Mouse (Mus musculus) megakaryocyte, embryonic 14.5 days (primary cell): ENCODE data around the gene Slc20a1. TPM values are rescaled to one million over a fixed set of nuclear protein-coding genes. Genes with fewer than 3 reads are reported as not detected.

Experiments used
- H3K27me3 ChIP-seq: replicated peaks from 2 replicates; pipeline ENCODE3; 2012; ENCODE audit warnings: inconsistent platforms
- H3K36me3 ChIP-seq: replicated peaks from 2 replicates; pipeline ENCODE3; 2012; ENCODE audit warnings: low read length, inconsistent platforms, mixed read lengths
- H3K4me1 ChIP-seq: 2 replicates; pipeline ENCODE4 v1.6.1; 2012; ENCODE audit warnings: inconsistent platforms
- H3K4me3 ChIP-seq: replicated peaks from 2 replicates; pipeline ENCODE3; 2012; ENCODE audit warnings: moderate library complexity, mild to moderate bottlenecking, inconsistent platforms
- H3K9me3 ChIP-seq: 2 replicates; pipeline ENCODE4 v1.6.1; 2012; ENCODE audit warnings: inconsistent platforms
- FLI1 ChIP-seq: IDR thresholded peaks from 2 replicates; pipeline ENCODE4 v1.6.1; 2012; ENCODE audit warnings: low read length, inconsistent platforms, mixed read lengths
- GATA1 ChIP-seq: IDR thresholded peaks from 3 replicates; pipeline ENCODE4 v1.6.1; 2012; ENCODE audit warnings: mixed read lengths, low read length, inconsistent platforms, borderline replicate concordance
- polyA plus RNA-seq: library from polyadenylated mRNA; stranded (reverse); fragments of >175 nt; gene quantifications from 2 replicates; pipeline ENCODE4 v1.2.3, GENCODE M21; 2012; ENCODE audit warnings: low replicate concordance; ENCODE audit not compliant: insufficient read depth

Slc20a1 gene
- polyA plus RNA-seq, 1 experiment = 76.5 TPM

GRCm38 (mm10) chr2:129210089-129210749 is 11.7 kb downstream of the Slc20a1 start:
- Histone ChIP-seq H3K27me3 (no peaks in the 10 kb centered on the region), H3K4me3 (no peak overlapping the region), H3K4me1 (peaks cover 90% of the 10 kb centered on the region), H3K9me3 (no peaks in the 10 kb centered on the region), H3K36me3 (peaks cover 94% of the 10 kb centered on the region)
- TF ChIP-seq GATA1 (no peak), FLI1 (no peak)

- Histone ChIP-seq H3K4me3 (no peak overlapping the region), H3K27me3 (no peaks in the 10 kb centered on the region), H3K36me3 (peaks cover 92% of the 10 kb centered on the region), H3K4me1 (peaks cover 88% of the 10 kb centered on the region), H3K9me3 (no peaks in the 10 kb centered on the region)
- TF ChIP-seq FLI1 = no peak
- no peak for TF ChIP-seq GATA1
Observed at GRCm38 (mm10) chr2:129211255-129211654, 12.7 kb downstream of the Slc20a1 start.

DNA sequence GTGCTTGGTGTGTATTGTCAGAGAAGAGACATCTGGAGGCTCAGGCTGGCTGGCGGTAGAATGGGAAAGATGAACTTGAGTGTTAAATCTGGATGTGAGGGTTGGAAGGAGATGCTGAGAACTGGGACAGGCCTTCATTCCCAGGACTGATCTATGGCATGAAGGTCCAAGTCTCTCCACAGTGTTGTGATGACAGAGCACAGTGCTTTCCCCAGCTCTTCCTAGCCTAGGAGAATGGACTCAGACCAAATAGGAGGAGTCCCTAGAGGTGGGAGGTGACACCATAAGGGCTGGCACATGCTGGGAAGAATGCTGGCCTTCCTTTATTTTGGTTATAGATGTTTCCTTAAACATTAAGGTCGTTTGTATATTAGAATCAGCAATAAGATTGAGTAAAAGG is 13.4 kb downstream of the Slc20a1 start:
- peaks cover 88% of the 10 kb centered on the region for H3K4me1 ChIP-seq
- H3K4me3 ChIP-seq = no peak overlapping the region
- H3K36me3 ChIP-seq = peaks cover 90% of the 10 kb centered on the region

GRCm38 (mm10) chr2:129212566-129212965 is 14.0 kb downstream of the Slc20a1 start:
- Histone ChIP-seq H3K27me3 (no peaks in the 10 kb centered on the region), H3K9me3 (no peaks in the 10 kb centered on the region), H3K4me3 (no peak overlapping the region), H3K4me1 (peaks cover 88% of the 10 kb centered on the region), H3K36me3 (peaks cover 84% of the 10 kb centered on the region)
- no peak for TF ChIP-seq GATA1

More for the DNA sequence above, 13.4 kb downstream of the Slc20a1 start:
- no peaks in the 10 kb centered on the region for H3K9me3 ChIP-seq
- no peaks in the 10 kb centered on the region for H3K27me3 ChIP-seq
- TF ChIP-seq FLI1 = no peak
- TF ChIP-seq GATA1 = no peak

- TF ChIP-seq GATA1 = no peak
- no peak for TF ChIP-seq FLI1
- H3K4me1 ChIP-seq = peaks cover 84% of the 10 kb centered on the region
Observed at GRCm38 (mm10) chr2:129214774-129215173, 16.2 kb downstream of the Slc20a1 start.

DNA sequence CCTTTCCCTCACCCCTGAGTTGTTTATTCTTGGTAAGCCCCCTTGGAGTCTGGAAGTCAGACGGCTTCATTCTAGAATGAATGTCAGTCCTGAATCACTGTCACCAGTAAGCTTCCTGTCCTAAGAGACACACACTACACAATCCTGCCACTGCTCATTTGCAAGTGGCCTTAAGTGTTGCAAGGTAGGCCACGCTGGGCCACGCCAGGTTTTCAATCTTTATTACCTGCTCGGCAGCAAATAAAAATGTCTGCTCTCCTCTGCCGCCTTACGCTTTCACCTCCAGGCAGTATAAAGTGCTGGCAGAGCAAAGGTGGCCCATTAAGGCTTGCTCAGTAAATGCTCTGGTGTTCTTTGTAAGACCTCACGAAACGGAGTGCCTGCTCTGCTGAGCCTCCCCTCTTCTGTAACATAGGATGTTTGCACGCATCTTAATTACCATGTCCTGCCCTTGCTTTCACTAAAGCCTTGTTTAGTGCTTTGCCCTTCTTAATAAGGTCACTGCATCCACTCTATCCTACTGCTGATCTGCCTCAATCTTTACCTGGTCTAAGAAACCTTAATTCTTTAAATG is 19.1 kb downstream of the Slc20a1 start:
- no peaks in the 10 kb centered on the region for H3K9me3 ChIP-seq
- H3K36me3 ChIP-seq = peaks cover 33% of the 10 kb centered on the region
- no peaks in the 10 kb centered on the region for H3K27me3 ChIP-seq
- peaks cover 68% of the 10 kb centered on the region for H3K4me1 ChIP-seq
- TF ChIP-seq FLI1 (no peak), GATA1 (no peak)
- no peak overlapping the region for H3K4me3 ChIP-seq

More at GRCm38 (mm10) chr2:129214774-129215173, 16.2 kb downstream of the Slc20a1 start:
- Histone ChIP-seq H3K4me3 (no peak overlapping the region), H3K9me3 (no peaks in the 10 kb centered on the region), H3K36me3 (peaks cover 62% of the 10 kb centered on the region), H3K27me3 (no peaks in the 10 kb centered on the region)

GRCm38 (mm10) chr2:129218537-129219105 is 20.1 kb downstream of the Slc20a1 start:
- peaks cover 58% of the 10 kb centered on the region for H3K4me1 ChIP-seq
- no peaks in the 10 kb centered on the region for H3K27me3 ChIP-seq
- peaks cover 24% of the 10 kb centered on the region for H3K36me3 ChIP-seq
- H3K4me3 ChIP-seq = no peak overlapping the region
- TF ChIP-seq GATA1 (no peak), FLI1 (no peak)
- H3K9me3 ChIP-seq = no peaks in the 10 kb centered on the region

DNA sequence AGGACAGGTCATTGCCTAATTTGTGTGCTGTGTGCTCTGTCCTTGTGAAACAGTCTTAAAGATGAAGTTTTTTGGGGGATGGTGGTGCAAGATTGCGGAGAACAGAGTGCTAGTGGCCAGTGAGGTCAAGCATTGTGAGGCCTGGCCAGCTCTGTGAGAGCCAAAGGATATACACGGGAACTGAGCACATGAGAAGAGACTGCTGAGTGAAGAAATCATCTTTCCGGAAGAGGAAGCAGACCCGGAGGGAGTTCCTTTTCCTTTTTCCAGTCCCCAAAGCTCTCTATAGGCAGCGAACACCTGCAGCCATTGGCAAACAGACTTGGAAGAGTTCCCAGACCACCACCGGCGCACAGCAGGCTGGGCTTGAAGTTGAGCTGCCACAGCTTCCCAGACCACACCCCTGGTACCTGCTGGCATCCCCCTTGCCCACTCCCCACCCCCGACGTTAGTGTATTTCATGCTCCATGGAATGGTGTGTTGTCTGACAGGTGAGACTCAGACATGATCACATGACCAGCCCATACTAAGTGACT is 22.6 kb downstream of the Slc20a1 start:
- no peak overlapping the region for H3K4me3 ChIP-seq
- H3K4me1 ChIP-seq = peaks cover 56% of the 10 kb centered on the region
- TF ChIP-seq FLI1 = no peak
- TF ChIP-seq GATA1 = no peak
- peaks cover 6% of the 10 kb centered on the region for H3K36me3 ChIP-seq
- H3K27me3 ChIP-seq = no peaks in the 10 kb centered on the region
- H3K9me3 ChIP-seq = no peaks in the 10 kb centered on the region

DNA sequence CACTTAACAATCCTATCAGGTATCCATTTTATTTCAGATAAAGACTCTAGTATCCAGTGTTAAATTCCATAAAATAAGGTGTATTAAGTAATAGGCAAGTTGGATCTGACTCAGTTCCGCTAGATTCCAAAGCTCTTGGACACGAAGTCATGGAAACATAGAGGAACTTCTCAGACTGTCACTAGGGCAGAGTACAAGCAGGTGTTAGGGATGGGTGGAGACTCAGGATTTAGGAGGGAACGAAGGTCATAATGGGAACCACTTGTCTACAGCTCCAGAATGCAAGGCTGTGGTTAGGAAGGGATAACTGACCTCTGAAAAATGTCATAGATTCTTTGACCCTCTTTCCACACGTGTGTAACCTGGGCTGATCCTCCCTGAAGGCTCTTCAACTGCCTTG is 25.6 kb downstream of the Slc20a1 start:
- Histone ChIP-seq H3K27me3 (no peaks in the 10 kb centered on the region), H3K4me3 (no peak overlapping the region), H3K36me3 (no peaks in the 10 kb centered on the region), H3K4me1 (peaks cover 60% of the 10 kb centered on the region), H3K9me3 (no peaks in the 10 kb centered on the region)
- no peak for TF ChIP-seq FLI1
- no peak for TF ChIP-seq GATA1

GRCm38 (mm10) chr2:129225251-129225819 is 26.8 kb downstream of the Slc20a1 start:
- no peaks in the 10 kb centered on the region for H3K9me3 ChIP-seq
- H3K27me3 ChIP-seq = no peaks in the 10 kb centered on the region
- no peaks in the 10 kb centered on the region for H3K36me3 ChIP-seq
- H3K4me3 ChIP-seq = peak overlapping the region; percentile 47
- H3K4me1 ChIP-seq = peaks cover 58% of the 10 kb centered on the region
- TF ChIP-seq GATA1 (no peak), FLI1 (no peak)
